Mouse (Mus musculus): ENCODE data around the gene Klc1.

DNA sequence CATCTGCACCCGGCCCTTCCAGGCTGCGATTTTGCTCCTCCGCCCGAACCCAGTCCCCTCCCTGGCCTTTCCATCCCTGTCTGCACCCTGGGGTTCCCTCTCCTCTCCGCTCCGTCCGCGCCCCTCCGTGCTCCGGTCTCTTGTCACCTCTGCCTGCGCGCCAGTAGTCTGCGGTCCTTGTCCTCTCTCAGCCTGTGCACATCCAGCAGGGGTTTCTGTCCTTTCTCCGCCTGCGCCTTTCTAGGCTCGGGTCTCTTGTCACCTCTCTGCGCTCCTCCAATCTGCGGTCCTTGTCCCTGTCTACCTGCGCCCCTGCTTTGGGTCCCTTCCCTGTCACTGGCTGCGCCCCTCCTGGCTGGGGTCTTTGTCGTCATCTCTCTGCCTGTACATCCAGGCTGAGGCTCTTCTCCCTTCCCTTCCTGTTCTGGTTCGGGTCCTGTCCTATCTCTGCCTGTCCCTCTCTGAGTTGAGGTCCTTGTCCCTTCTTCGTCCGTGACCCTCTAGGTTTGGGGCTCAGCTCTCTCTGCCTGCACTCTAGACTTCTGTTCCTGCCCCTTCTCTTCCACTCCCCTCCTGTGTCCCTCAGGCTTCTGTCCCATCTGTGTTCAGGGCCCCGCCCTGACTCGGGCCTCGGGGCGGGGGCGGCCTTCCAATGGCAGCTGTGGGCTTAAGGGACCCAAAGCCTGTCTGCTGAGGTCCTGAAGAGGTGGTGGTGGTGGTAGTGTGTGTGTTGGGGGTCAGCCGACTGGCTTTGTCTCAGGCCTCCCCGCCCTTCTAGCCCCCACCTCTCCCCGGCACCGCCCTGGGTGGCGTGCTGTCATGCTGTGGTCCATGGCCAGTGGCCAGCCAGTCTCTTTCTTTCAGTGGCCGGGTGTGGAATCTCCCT lies 770 bp downstream of the Klc1 start:
- TF ChIP-seq ZNF384 (IDR thresholded peaks at IDR 0.05; ENCODE audit: low read depth, low read length) (no peak), ZC3H11A (IDR thresholded peaks at IDR 0.05; ENCODE audit: borderline replicate concordance, low read depth, low read length) (no peak), MAFK (IDR thresholded peaks at IDR 0.05; ENCODE audit: insufficient read depth, low read depth, low read length) (no peak)
